Mouse (Mus musculus) embryonic facial prominence, embryonic 11.5 days (tissue): ENCODE measurements around the gene Elane. TPM values are rescaled to one million over a fixed set of nuclear protein-coding genes. Genes with fewer than 3 reads are reported as not detected.

Experiments
- ATAC-seq: fragments of 200-750 bp; cut with Nextera tagmentation; replicated peaks from 2 replicates; pipeline ENCODE4 v1.8.0; 2017; ENCODE audit warnings: low read depth; ENCODE audit not compliant: insufficient number of reproducible peaks, low FRiP score, low TSS enrichment
- DNase-seq: peaks from one replicate; pipeline ENCODE4 v3.0.0-alpha.2; 2015; ENCODE audit warnings: low spot score
- H3K27ac ChIP-seq: fragments of 300-500 bp; sonication (generic); replicated peaks from 2 replicates; pipeline ENCODE4 v1.5.1; 2014; ENCODE audit warnings: mild to moderate bottlenecking, low read depth, low read length, control low read depth
- H3K27me3 ChIP-seq: fragments of 300-500 bp; sonication (generic); 2 replicates; pipeline ENCODE4 v1.6.1; 2014; ENCODE audit warnings: mild to moderate bottlenecking, low read length, moderate library complexity, mixed read lengths; ENCODE audit not compliant: control insufficient read depth, insufficient read depth
- H3K36me3 ChIP-seq: fragments of 300-500 bp; sonication (generic); replicated peaks from 2 replicates; pipeline ENCODE4 v1.6.1; 2014; ENCODE audit warnings: low read depth, mild to moderate bottlenecking, low read length, moderate library complexity, mixed read lengths; ENCODE audit not compliant: control insufficient read depth, insufficient read depth
- H3K4me1 ChIP-seq: fragments of 300-500 bp; sonication (generic); 2 replicates; pipeline ENCODE4 v1.6.1; 2014; ENCODE audit warnings: low read length, mixed read lengths; ENCODE audit not compliant: control insufficient read depth, insufficient read depth
- H3K4me2 ChIP-seq: fragments of 300-500 bp; sonication (generic); 2 replicates; pipeline ENCODE4 v1.6.1; 2014; ENCODE audit warnings: low read depth, mild to moderate bottlenecking, control low read depth, low read length, moderate library complexity
- H3K4me3 ChIP-seq: fragments of 300-500 bp; sonication (generic); 2 replicates; pipeline ENCODE4 v1.5.1; 2014; ENCODE audit warnings: low read depth, low read length, control low read depth
- H3K9ac ChIP-seq: fragments of 300-500 bp; sonication (generic); replicated peaks from 2 replicates; pipeline ENCODE4 v1.6.1; 2014; ENCODE audit warnings: mild to moderate bottlenecking, control low read depth, low read length
- H3K9me3 ChIP-seq: fragments of 300-500 bp; sonication (generic); replicated peaks from 2 replicates; pipeline ENCODE4 v1.6.1; 2016; ENCODE audit warnings: mild to moderate bottlenecking, low read length, inconsistent platforms, mixed read lengths; ENCODE audit not compliant: control insufficient read depth
- WGBS: fragments of 180-500 bp; shearing (Covaris S2); extraction: QIAGEN DNeasy Blood & Tissue Kit; methylation state at CpG from one replicate; pipeline ENCODE4 v1.1.7; 2014; 5-methylcytosine and 5-hydroxymethylcytosine counted together
- polyA plus RNA-seq: library from polyadenylated mRNA; unstranded; fragments of >200 nt; fragmentation: Nextera tagmentation; extraction: Ambion mirVana; gene quantifications from 2 replicates; pipeline ENCODE4 v1.2.1, GENCODE M21; 2014

Elane gene
- polyA plus RNA-seq, 1 experiment from 2014 or later, result 0.50 TPM

GRCm38 (mm10) chr10:79849941-79850628 is 36.0 kb upstream of the Elane start:
- peaks cover 16% of the 10 kb centered on the region for H3K4me1 ChIP-seq
- H3K4me3 ChIP-seq, result no peak overlapping the region
- 86% methylated on average over 8 of the region's 8 CpGs for WGBS
- H3K27me3 ChIP-seq, result no peaks in the 10 kb centered on the region
- no peak overlapping the region for H3K9ac ChIP-seq
- DNase-seq, result no peak
- no peaks in the 10 kb centered on the region for H3K36me3 ChIP-seq
- no peak for ATAC-seq
- H3K27ac ChIP-seq, result no peak overlapping the region
- no peaks in the 10 kb centered on the region for H3K9me3 ChIP-seq
- H3K4me2 ChIP-seq, result no peak overlapping the region

- Histone ChIP-seq H3K27ac (peak overlapping the region; percentile 99), H3K9ac (peak overlapping the region; percentile 84; the same call in 1 of the 2 replicates), H3K27me3 (no peaks in the 10 kb centered on the region), H3K36me3 (no peaks in the 10 kb centered on the region; the same call in 1 of the 2 replicates), H3K4me2 (peak overlapping the region; percentile 79), H3K4me3 (no peak overlapping the region), H3K4me1 (peaks cover 20% of the 10 kb centered on the region), H3K9me3 (no peaks in the 10 kb centered on the region)
- DNase-seq (no peak), ATAC-seq (no peak)
- WGBS, result 69% methylated on average over 3 of the region's 3 CpGs
These were observed 34.4 kb upstream of the Elane start for GRCm38 (mm10) chr10:79851653-79852052.

GRCm38 (mm10) chr10:79852107-79852789 is 33.8 kb upstream of the Elane start:
- DNase-seq (peak; percentile 52), ATAC-seq (no peak)
- peaks cover 26% of the 10 kb centered on the region for H3K4me1 ChIP-seq
- 40% methylated on average over 9 of the region's 9 CpGs for WGBS
- peak overlapping the region; percentile 79 for H3K4me2 ChIP-seq
- H3K27ac ChIP-seq, result peak overlapping the region; percentile 99
- no peaks in the 10 kb centered on the region for H3K27me3 ChIP-seq
- H3K9me3 ChIP-seq, result no peaks in the 10 kb centered on the region
- peak overlapping the region; percentile 100; the same call in 1 of the 2 replicates for H3K4me3 ChIP-seq
- H3K9ac ChIP-seq, result peak overlapping the region; percentile 84
- no peaks in the 10 kb centered on the region; the same call in 1 of the 2 replicates for H3K36me3 ChIP-seq

- 30% methylated on average over 8 of the region's 8 CpGs for WGBS
These were observed 33.2 kb upstream of the Elane start for GRCm38 (mm10) chr10:79852827-79853226.

GRCm38 (mm10) chr10:79853392-79853791 is 32.7 kb upstream of the Elane start:
- Histone ChIP-seq H3K4me2 (peak overlapping the region; percentile 79), H3K36me3 (no peaks in the 10 kb centered on the region; the same call in 1 of the 2 replicates), H3K27me3 (no peaks in the 10 kb centered on the region), H3K27ac (peak overlapping the region; percentile 99), H3K9me3 (no peaks in the 10 kb centered on the region), H3K4me1 (peaks cover 31% of the 10 kb centered on the region), H3K9ac (peak overlapping the region; percentile 84), H3K4me3 (peak overlapping the region; percentile 100)
- DNase-seq (peak; percentile 86), ATAC-seq (peak; percentile 34; the same call in 1 of the 2 replicates)
- 0% methylated on average over 15 of the region's 15 CpGs for WGBS

More at GRCm38 (mm10) chr10:79852827-79853226, 33.2 kb upstream of the Elane start:
- peak overlapping the region; percentile 79 for H3K4me2 ChIP-seq
- H3K27me3 ChIP-seq, result no peaks in the 10 kb centered on the region
- no peaks in the 10 kb centered on the region; the same call in 1 of the 2 replicates for H3K36me3 ChIP-seq
- H3K27ac ChIP-seq, result peak overlapping the region; percentile 99
- peak overlapping the region; percentile 100 for H3K4me3 ChIP-seq
- no peak for DNase-seq
- peaks cover 31% of the 10 kb centered on the region for H3K4me1 ChIP-seq
- ATAC-seq, result no peak
- H3K9ac ChIP-seq, result peak overlapping the region; percentile 84
- no peaks in the 10 kb centered on the region for H3K9me3 ChIP-seq

GRCm38 (mm10) chr10:79853860-79854795 is 31.9 kb upstream of the Elane start, which contains the start of gene Ptbp1:
Gene Ptbp1 (plus strand): TSS chr10:79854427.
- Histone ChIP-seq H3K4me3 (peak within 1 kb of the TSS; percentile 100), H3K9me3 (no peaks in the 10 kb centered on the region), H3K9ac (peak within 1 kb of the TSS; percentile 99), H3K27me3 (no peaks in the 10 kb centered on the region), H3K4me1 (peaks cover 31% of the 10 kb centered on the region), H3K27ac (peak within 1 kb of the TSS; percentile 100), H3K36me3 (no peaks in the 10 kb centered on the region; the same call in 1 of the 2 replicates), H3K4me2 (peak within 1 kb of the TSS; percentile 99)
- under 1% methylated on average over 75 of the region's 75 CpGs for WGBS
- DNase-seq, result peak; percentile 100
- ATAC-seq, result peak; percentile 92

GRCm38 (mm10) chr10:79854801-79855541 is 31.1 kb upstream of the Elane start:
- Histone ChIP-seq H3K27ac (peak overlapping the region; percentile 100), H3K9me3 (no peaks in the 10 kb centered on the region), H3K9ac (peak overlapping the region; percentile 99), H3K4me1 (peaks cover 31% of the 10 kb centered on the region), H3K4me3 (peak overlapping the region; percentile 100), H3K4me2 (peak overlapping the region; percentile 99), H3K27me3 (no peaks in the 10 kb centered on the region), H3K36me3 (peaks cover 3% of the 10 kb centered on the region)
- under 1% methylated on average over 77 of the region's 83 CpGs for WGBS
- peak; percentile 84 for DNase-seq
- ATAC-seq, result peak; percentile 17
